Mouse (Mus musculus): ENCODE measurements around the gene Fkbp15. TPM values are rescaled to one million over a fixed set of nuclear protein-coding genes. Genes with fewer than 3 reads are reported as not detected.

Fkbp15 gene
- polyA plus RNA-seq, 1 experiment from 2014 or later: 22.9 TPM

DNA sequence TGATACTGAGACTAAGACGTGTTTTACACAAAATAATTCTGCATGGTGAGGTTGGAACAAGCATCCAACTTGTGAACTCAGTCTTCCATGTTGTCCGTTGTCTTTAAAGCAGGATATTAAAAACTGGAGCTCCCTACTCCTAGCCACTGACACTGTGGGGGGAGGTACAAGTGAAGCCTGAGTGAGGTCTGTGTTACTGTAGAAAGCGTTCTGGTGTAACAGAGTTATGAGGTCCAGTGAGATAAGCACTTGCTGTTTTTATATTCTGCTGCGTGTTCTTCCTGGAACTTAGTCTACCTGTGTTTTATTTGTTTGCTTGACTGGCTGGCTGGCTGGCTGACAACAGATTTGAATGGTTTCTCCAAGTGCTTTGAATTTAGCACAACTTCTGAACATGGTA is 14.0 kb upstream of the Fkbp15 start:
- H3K27me3 ChIP-seq (replicated peaks; ENCODE audit: control insufficient read depth, insufficient read depth, low read length): no peaks in the 10 kb centered on the region
- H3K9ac ChIP-seq (ENCODE audit: low read depth, low read length): no peak overlapping the region
- H3K9me3 ChIP-seq (ENCODE audit: control insufficient read depth, low read length): no peaks in the 10 kb centered on the region
- H3K36me3 ChIP-seq (ENCODE audit: control insufficient read depth, insufficient read depth, low read length): no peaks in the 10 kb centered on the region
- 86% methylated on average over 4 of the region's 4 CpGs for WGBS
- no peak overlapping the region for H3K27ac ChIP-seq (ENCODE audit: low read depth, low read length)
- no peaks in the 10 kb centered on the region for H3K4me1 ChIP-seq (ENCODE audit: control insufficient read depth, insufficient read depth, low read depth, low read length)
- H3K4me3 ChIP-seq (ENCODE audit: low read length): no peak overlapping the region
- ATAC-seq: no peak
- no peak overlapping the region for H3K4me2 ChIP-seq (ENCODE audit: low read length)

- no peaks in the 10 kb centered on the region for H3K9me3 ChIP-seq (ENCODE audit: control insufficient read depth, low read length)
- no peak overlapping the region for H3K4me2 ChIP-seq (ENCODE audit: low read length)
- H3K36me3 ChIP-seq (ENCODE audit: control insufficient read depth, insufficient read depth, low read length): no peaks in the 10 kb centered on the region
- H3K9ac ChIP-seq (ENCODE audit: low read depth, low read length): no peak overlapping the region
- WGBS: 84% methylated on average over 7 of the region's 7 CpGs
- H3K4me1 ChIP-seq (ENCODE audit: control insufficient read depth, insufficient read depth, low read depth, low read length): no peaks in the 10 kb centered on the region
- no peak for ATAC-seq
- no peak overlapping the region for H3K4me3 ChIP-seq (ENCODE audit: low read length)
- no peak overlapping the region for H3K27ac ChIP-seq (ENCODE audit: low read depth, low read length)
- H3K27me3 ChIP-seq (replicated peaks; ENCODE audit: control insufficient read depth, insufficient read depth, low read length): no peaks in the 10 kb centered on the region
Observed at GRCm38 (mm10) chr4:62373668-62374067, 13.3 kb upstream of the Fkbp15 start.

- H3K36me3 ChIP-seq (ENCODE audit: control insufficient read depth, insufficient read depth, low read length): no peaks in the 10 kb centered on the region
- no peaks in the 10 kb centered on the region for H3K9me3 ChIP-seq (ENCODE audit: control insufficient read depth, low read length)
- H3K4me1 ChIP-seq (ENCODE audit: control insufficient read depth, insufficient read depth, low read depth, low read length): no peaks in the 10 kb centered on the region
- H3K27ac ChIP-seq (ENCODE audit: low read depth, low read length): no peak overlapping the region
- ATAC-seq: no peak
- 86% methylated on average over 9 of the region's 9 CpGs for WGBS
- H3K9ac ChIP-seq (ENCODE audit: low read depth, low read length): no peak overlapping the region
- H3K4me3 ChIP-seq (ENCODE audit: low read length): no peak overlapping the region
- H3K27me3 ChIP-seq (replicated peaks; ENCODE audit: control insufficient read depth, insufficient read depth, low read length): no peaks in the 10 kb centered on the region
- H3K4me2 ChIP-seq (ENCODE audit: low read length): no peak overlapping the region
Observed at GRCm38 (mm10) chr4:62372818-62373520, 12.6 kb upstream of the Fkbp15 start.

DNA sequence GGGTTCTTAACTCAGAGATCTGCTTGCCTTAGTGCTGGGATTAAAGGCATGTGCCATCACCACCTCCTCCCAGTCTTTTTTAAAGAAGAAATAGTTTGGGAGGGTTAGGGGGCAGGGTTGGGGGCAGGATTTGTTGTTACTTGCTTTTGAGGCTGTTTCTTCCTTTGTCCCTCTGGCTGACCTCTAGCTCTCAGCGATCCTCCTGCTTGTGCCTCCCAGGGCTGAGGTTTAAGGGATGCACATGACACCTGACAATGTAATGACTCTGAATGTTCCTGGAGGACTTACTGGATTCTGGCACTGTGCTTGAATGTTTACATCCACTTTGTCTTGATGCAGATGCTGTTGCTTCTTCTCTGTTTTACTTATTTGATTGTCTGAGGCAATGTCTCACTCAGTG is 12.1 kb upstream of the Fkbp15 start:
- no peak overlapping the region for H3K27ac ChIP-seq (ENCODE audit: low read depth, low read length)
- H3K36me3 ChIP-seq (ENCODE audit: control insufficient read depth, insufficient read depth, low read length): no peaks in the 10 kb centered on the region
- ATAC-seq: no peak
- H3K9ac ChIP-seq (ENCODE audit: low read depth, low read length): no peak overlapping the region
- H3K4me2 ChIP-seq (ENCODE audit: low read length): no peak overlapping the region
- H3K27me3 ChIP-seq (replicated peaks; ENCODE audit: control insufficient read depth, insufficient read depth, low read length): no peaks in the 10 kb centered on the region
- 33% methylated on average over 1 of the region's 1 CpGs for WGBS
- H3K9me3 ChIP-seq (ENCODE audit: control insufficient read depth, low read length): no peaks in the 10 kb centered on the region
- no peak overlapping the region for H3K4me3 ChIP-seq (ENCODE audit: low read length)
- H3K4me1 ChIP-seq (ENCODE audit: control insufficient read depth, insufficient read depth, low read depth, low read length): no peaks in the 10 kb centered on the region

DNA sequence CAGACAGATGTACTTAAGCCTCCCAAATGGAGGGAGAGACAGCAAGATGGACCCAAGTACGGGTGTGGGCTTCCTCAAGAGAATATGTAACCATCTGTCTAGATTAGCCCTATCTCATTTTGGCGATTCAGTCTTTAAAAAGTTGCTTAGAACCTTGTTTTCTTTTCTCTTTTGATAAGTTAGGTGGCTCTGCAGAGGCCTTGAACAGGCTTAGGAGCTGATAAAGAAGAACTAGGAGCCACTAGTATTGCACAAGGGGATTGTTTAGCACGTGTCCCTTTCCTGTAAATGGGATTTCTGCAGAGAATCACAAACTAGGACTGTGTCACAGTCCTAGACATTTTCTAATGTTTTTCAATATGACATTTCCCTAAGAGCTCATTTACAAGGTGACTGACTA is 8.7 kb upstream of the Fkbp15 start:
- Histone ChIP-seq H3K4me1 (ENCODE audit: control insufficient read depth, insufficient read depth, low read depth, low read length) (no peaks in the 10 kb centered on the region), H3K27me3 (replicated peaks; ENCODE audit: control insufficient read depth, insufficient read depth, low read length) (no peaks in the 10 kb centered on the region), H3K4me2 (ENCODE audit: low read length) (no peak overlapping the region), H3K36me3 (ENCODE audit: control insufficient read depth, insufficient read depth, low read length) (no peaks in the 10 kb centered on the region), H3K9me3 (ENCODE audit: control insufficient read depth, low read length) (no peaks in the 10 kb centered on the region), H3K9ac (ENCODE audit: low read depth, low read length) (no peak overlapping the region), H3K4me3 (ENCODE audit: low read length) (no peak overlapping the region), H3K27ac (ENCODE audit: low read depth, low read length) (no peak overlapping the region)
- 81% methylated on average over 3 of the region's 3 CpGs for WGBS
- no peak for ATAC-seq

DNA sequence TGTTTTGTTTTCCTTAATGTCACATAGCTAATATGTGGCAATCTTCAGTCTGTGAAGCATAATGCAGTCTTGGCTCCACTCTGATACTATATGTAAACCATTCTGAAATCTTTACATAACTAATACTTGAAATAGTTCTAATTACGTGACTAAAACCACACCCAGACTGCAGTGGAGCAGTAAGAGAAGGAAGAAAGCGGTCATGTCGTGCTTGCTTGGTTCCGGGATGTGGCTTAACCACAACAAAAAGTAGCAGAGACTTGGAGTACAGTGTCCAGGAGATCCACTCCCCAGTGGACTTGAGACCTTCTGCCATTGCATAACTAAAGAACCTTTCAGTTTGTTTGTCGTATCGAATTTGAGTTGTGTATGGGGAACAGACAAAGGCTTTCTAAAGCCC is 7.2 kb upstream of the Fkbp15 start:
- H3K4me3 ChIP-seq (ENCODE audit: low read length): no peak overlapping the region
- H3K4me1 ChIP-seq (ENCODE audit: control insufficient read depth, insufficient read depth, low read depth, low read length): no peaks in the 10 kb centered on the region
- WGBS: 92% methylated on average over 6 of the region's 6 CpGs
- H3K27ac ChIP-seq (ENCODE audit: low read depth, low read length): no peak overlapping the region
- no peaks in the 10 kb centered on the region for H3K27me3 ChIP-seq (replicated peaks; ENCODE audit: control insufficient read depth, insufficient read depth, low read length)
- no peak overlapping the region for H3K9ac ChIP-seq (ENCODE audit: low read depth, low read length)
- no peaks in the 10 kb centered on the region for H3K9me3 ChIP-seq (ENCODE audit: control insufficient read depth, low read length)
- ATAC-seq: no peak
- H3K4me2 ChIP-seq (ENCODE audit: low read length): no peak overlapping the region
- no peaks in the 10 kb centered on the region for H3K36me3 ChIP-seq (ENCODE audit: control insufficient read depth, insufficient read depth, low read length)

GRCm38 (mm10) chr4:62366291-62366690 is 5.9 kb upstream of the Fkbp15 start:
- peaks cover 8% of the 10 kb centered on the region for H3K4me1 ChIP-seq (ENCODE audit: control insufficient read depth, insufficient read depth, low read depth, low read length)
- no peak overlapping the region for H3K27ac ChIP-seq (ENCODE audit: low read depth, low read length)
- H3K9me3 ChIP-seq (ENCODE audit: control insufficient read depth, low read length): no peaks in the 10 kb centered on the region
- H3K9ac ChIP-seq (ENCODE audit: low read depth, low read length): no peak overlapping the region
- ATAC-seq: no peak
- no peaks in the 10 kb centered on the region for H3K36me3 ChIP-seq (ENCODE audit: control insufficient read depth, insufficient read depth, low read length)
- 90% methylated on average over 4 of the region's 4 CpGs for WGBS
- H3K4me3 ChIP-seq (ENCODE audit: low read length): no peak overlapping the region
- H3K27me3 ChIP-seq (replicated peaks; ENCODE audit: control insufficient read depth, insufficient read depth, low read length): no peaks in the 10 kb centered on the region
- no peak overlapping the region for H3K4me2 ChIP-seq (ENCODE audit: low read length)

DNA sequence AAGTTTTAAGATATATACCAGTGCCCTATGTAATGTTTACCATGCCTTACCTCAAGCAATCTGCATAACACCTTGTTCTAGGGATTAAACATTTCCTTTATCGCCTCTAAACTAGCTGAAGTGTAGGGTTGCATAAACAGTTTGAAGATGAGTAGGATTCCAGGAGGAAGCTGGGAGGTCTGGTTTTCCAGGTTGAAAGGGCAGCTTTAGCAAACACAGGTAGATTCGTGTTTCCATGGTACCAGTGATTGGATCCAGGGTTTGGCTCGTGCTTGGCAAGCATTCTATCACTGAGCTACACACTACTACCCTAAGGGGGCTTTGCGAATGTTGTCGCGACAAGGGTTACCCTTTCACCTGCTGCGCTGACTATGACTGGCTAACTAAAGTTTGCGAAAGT is 4.0 kb upstream of the Fkbp15 start:
- no peak overlapping the region for H3K4me2 ChIP-seq (ENCODE audit: low read length)
- no peak for ATAC-seq
- no peaks in the 10 kb centered on the region for H3K36me3 ChIP-seq (ENCODE audit: control insufficient read depth, insufficient read depth, low read length)
- peaks cover 13% of the 10 kb centered on the region for H3K4me1 ChIP-seq (ENCODE audit: control insufficient read depth, insufficient read depth, low read depth, low read length)
- 93% methylated on average over 8 of the region's 8 CpGs for WGBS
- H3K4me3 ChIP-seq (ENCODE audit: low read length): no peak overlapping the region
- H3K9me3 ChIP-seq (ENCODE audit: control insufficient read depth, low read length): no peaks in the 10 kb centered on the region
- H3K27me3 ChIP-seq (replicated peaks; ENCODE audit: control insufficient read depth, insufficient read depth, low read length): no peaks in the 10 kb centered on the region
- H3K27ac ChIP-seq (ENCODE audit: low read depth, low read length): no peak overlapping the region
- no peak overlapping the region for H3K9ac ChIP-seq (ENCODE audit: low read depth, low read length)

GRCm38 (mm10) chr4:62362437-62362836 is 2.1 kb upstream of the Fkbp15 start:
- H3K4me1 ChIP-seq (ENCODE audit: control insufficient read depth, insufficient read depth, low read depth, low read length): peaks cover 18% of the 10 kb centered on the region
- no peaks in the 10 kb centered on the region for H3K36me3 ChIP-seq (ENCODE audit: control insufficient read depth, insufficient read depth, low read length)
- H3K27ac ChIP-seq (ENCODE audit: low read depth, low read length): no peak overlapping the region
- H3K9me3 ChIP-seq (ENCODE audit: control insufficient read depth, low read length): no peaks in the 10 kb centered on the region
- no peak overlapping the region for H3K4me2 ChIP-seq (ENCODE audit: low read length)
- H3K27me3 ChIP-seq (replicated peaks; ENCODE audit: control insufficient read depth, insufficient read depth, low read length): no peaks in the 10 kb centered on the region
- ATAC-seq: no peak
- H3K9ac ChIP-seq (ENCODE audit: low read depth, low read length): no peak overlapping the region
- H3K4me3 ChIP-seq (ENCODE audit: low read length): no peak overlapping the region
- WGBS: 84% methylated on average over 2 of the region's 2 CpGs

DNA sequence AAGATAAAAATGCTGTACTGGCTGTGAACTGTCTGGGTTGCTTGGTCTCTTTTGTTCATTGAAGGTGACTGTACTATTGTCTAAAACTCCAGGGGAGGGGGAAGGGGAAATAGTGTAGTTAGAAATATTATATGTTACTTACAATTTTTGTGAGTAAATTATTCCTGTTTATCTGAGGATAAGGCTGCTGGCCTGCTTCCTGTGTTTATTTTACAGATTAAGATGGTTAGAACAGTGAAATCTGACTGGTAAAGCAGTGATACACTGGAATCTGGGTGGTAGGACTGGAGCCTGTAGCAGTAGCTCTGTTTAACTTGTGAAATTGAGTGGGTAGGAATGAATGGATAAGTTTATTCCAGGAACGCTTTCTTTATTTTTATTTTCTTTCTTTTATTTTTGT is 1.6 kb upstream of the Fkbp15 start:
- H3K9ac ChIP-seq (ENCODE audit: low read depth, low read length): no peak overlapping the region
- no peaks in the 10 kb centered on the region for H3K27me3 ChIP-seq (replicated peaks; ENCODE audit: control insufficient read depth, insufficient read depth, low read length)
- H3K27ac ChIP-seq (ENCODE audit: low read depth, low read length): no peak overlapping the region
- peak overlapping the region; percentile 81 for H3K4me2 ChIP-seq (ENCODE audit: low read length)
- no peaks in the 10 kb centered on the region for H3K9me3 ChIP-seq (ENCODE audit: control insufficient read depth, low read length)
- WGBS: 93% methylated on average over 1 of the region's 1 CpGs
- H3K4me3 ChIP-seq (ENCODE audit: low read length): peak overlapping the region; percentile 73
- H3K4me1 ChIP-seq (ENCODE audit: control insufficient read depth, insufficient read depth, low read depth, low read length): peaks cover 18% of the 10 kb centered on the region
- no peaks in the 10 kb centered on the region for H3K36me3 ChIP-seq (ENCODE audit: control insufficient read depth, insufficient read depth, low read length)
- no peak for ATAC-seq

Measured in hindbrain, embryonic 16.5 days (tissue).